Mouse (Mus musculus): ENCODE results near the gene Ccdc17.

Gene Ccdc17

DNA sequence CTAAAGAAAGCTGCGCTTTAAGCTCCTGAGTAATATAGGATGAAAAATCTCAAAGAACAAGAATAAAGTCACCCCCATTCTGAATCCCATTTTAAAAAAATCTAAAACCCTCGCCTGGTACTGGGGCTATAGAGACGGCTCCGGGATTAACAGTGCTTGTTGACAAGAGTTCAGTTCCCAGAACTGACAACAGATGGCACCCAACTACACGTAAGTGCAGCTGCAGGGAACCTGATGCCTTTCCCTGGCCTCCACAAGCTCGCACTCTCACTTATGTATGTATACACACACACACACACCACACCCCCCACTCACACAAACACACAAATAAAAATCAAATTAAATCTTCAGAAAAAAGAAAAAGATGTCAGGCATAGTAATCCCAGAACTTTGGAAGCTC is 47.9 kb downstream of the Ccdc17 start:
- DNase-seq (ENCODE audit: low spot score in 2 of 2) = peak in 1 of 2 experiments; percentile 11

DNA sequence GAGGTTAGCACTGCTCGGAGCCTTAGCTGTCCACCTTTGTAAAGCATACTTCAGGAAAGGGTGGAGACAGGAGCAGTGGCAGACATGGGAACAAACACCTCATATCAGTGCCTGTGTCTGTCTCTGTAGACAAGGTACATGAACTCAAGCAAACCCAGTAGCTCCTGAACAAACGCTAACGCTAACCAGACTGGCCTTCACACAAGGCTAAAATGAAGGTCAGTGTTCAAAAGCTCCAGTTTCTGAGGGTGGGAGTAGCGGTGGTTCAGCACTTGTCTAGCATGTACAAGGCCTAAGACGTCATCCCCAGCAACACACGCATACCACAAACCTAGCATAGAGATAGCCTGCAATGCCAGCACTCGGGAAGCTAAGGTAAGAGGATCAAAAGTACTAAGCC is 49.2 kb downstream of the Ccdc17 start:
- DNase-seq (ENCODE audit: low spot score in 2 of 2) = no peak

DNA sequence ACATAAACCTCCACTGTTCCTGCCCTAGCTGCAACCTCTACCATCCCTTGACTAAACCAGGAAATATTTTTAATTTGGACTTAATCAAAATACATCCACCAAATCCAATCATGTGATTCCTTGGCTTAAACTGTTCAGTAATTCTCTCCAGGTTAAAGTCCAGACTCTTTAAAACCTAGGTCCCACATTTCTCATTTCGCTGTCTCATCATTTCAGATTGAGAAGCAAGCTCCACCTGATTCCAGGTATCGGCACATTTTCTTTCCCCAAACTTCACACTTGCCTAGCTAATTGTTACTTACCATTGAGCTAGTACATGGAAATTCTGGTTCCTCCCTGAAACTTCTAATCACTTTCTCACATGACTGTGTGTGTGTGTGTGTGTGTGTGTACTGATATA is 53.0 kb downstream of the Ccdc17 start:
- no peak for DNase-seq (ENCODE audit: low spot score in 2 of 2)
